Comparison of ENCODE assay signal across 18 mouse cellular contexts in genomic region chr1:110118071-110118470, GRCm38 (mm10).
DNase-seq lines count a peak whose midpoint lies in the region; ATAC-seq lines count a peak whose summit lies in the region.
"Had no signal": no experiment of that assay in that cellular context is flagged by ENCODE, and none has a peak within 500 bp of the region (broad histone marks: within the 10 kb centered on the region; RNA-seq: fewer than 3 reads in every experiment).

No protein-coding gene starts in this region.

- peak; percentile 72 for ATAC-seq in frontal cortex, adult (ENCODE audit: low TSS enrichment)
- no peak for ATAC-seq in embryonic facial prominence, embryonic 14.5 days (ENCODE audit: low read depth)
- ATAC-seq in kidney, embryonic 15.5 days (replicated peaks; ENCODE audit: low FRiP score) = no peak
- ATAC-seq: forebrain, embryonic 13.5 days; forebrain, embryonic 15.5 days; forebrain, postnatal 0 days had no signal

- WGBS in embryonic facial prominence, embryonic 14.5 days = 35% methylated on average over 1 of the region's 1 CpGs
- 84% methylated on average over 1 of the region's 1 CpGs for WGBS in kidney, embryonic 15.5 days

- H3K9ac ChIP-seq in embryonic facial prominence, embryonic 14.5 days (ENCODE audit: low read depth, low read length) = no peak overlapping the region
- H3K9ac ChIP-seq in kidney, embryonic 15.5 days = no peak overlapping the region
- H3K9ac ChIP-seq: embryonic facial prominence, embryonic 13.5 days; forebrain, embryonic 13.5 days; forebrain, embryonic 15.5 days; forebrain, postnatal 0 days had no signal

- H3K4me1 ChIP-seq in embryonic facial prominence, embryonic 14.5 days (ENCODE audit: control insufficient read depth, insufficient read depth, low read length) = no peaks in the 10 kb centered on the region
- H3K4me1 ChIP-seq in kidney, embryonic 15.5 days = no peaks in the 10 kb centered on the region
- H3K4me1 ChIP-seq: embryonic facial prominence, embryonic 13.5 days; forebrain, embryonic 13.5 days; forebrain, embryonic 15.5 days had no signal

- H3K4me2 ChIP-seq in embryonic facial prominence, embryonic 14.5 days (ENCODE audit: low read depth, low read length) = no peak overlapping the region
- H3K4me2 ChIP-seq in kidney, embryonic 15.5 days = no peak overlapping the region
- H3K4me2 ChIP-seq: embryonic facial prominence, embryonic 13.5 days; forebrain, embryonic 13.5 days; forebrain, embryonic 15.5 days had no signal

- H3K9me3 ChIP-seq in embryonic facial prominence, embryonic 14.5 days (ENCODE audit: control insufficient read depth, low read length) = no peaks in the 10 kb centered on the region
- H3K9me3 ChIP-seq in kidney, embryonic 15.5 days (replicated peaks) = no peaks in the 10 kb centered on the region
- H3K9me3 ChIP-seq: embryonic facial prominence, embryonic 13.5 days; forebrain, embryonic 13.5 days; forebrain, embryonic 15.5 days had no signal

- H3K27ac ChIP-seq in embryonic facial prominence, embryonic 14.5 days (replicated peaks; ENCODE audit: low read depth, low read length) = no peak overlapping the region
- H3K27ac ChIP-seq in kidney, embryonic 15.5 days = no peak overlapping the region
- H3K27ac ChIP-seq: embryonic facial prominence, embryonic 13.5 days; forebrain, embryonic 13.5 days; forebrain, embryonic 15.5 days had no signal

- H3K36me3 ChIP-seq in embryonic facial prominence, embryonic 14.5 days (ENCODE audit: control insufficient read depth, insufficient read depth, low read length) = no peaks in the 10 kb centered on the region
- no peaks in the 10 kb centered on the region for H3K36me3 ChIP-seq in kidney, embryonic 15.5 days
- H3K36me3 ChIP-seq: embryonic facial prominence, embryonic 13.5 days; forebrain, embryonic 15.5 days had no signal

- no peak for DNase-seq in frontal cortex, postnatal 36 days (ENCODE audit: low spot score in 2 of 2)
- DNase-seq in brain, adult 2 months (ENCODE audit: low read depth, low spot score) = peak; percentile 10
- DNase-seq in embryonic facial prominence, embryonic 14.5 days (ENCODE audit: low spot score) = peak; percentile 1
- DNase-seq in cerebellum, adult 11-12 months = no peak
- DNase-seq: adrenal gland, adult 2 months; adrenal gland, postnatal 10 days; adrenal gland, postnatal 25 days; cerebellum, adult 18-20 months; cerebellum, adult 8-10 months; cerebellum, adult 9-11 months; cerebellum, postnatal 14 days; cerebellum, postnatal 36 days; forebrain, postnatal 0 days had no signal

- no peaks in the 10 kb centered on the region for H3K27me3 ChIP-seq in embryonic facial prominence, embryonic 14.5 days (replicated peaks; ENCODE audit: control insufficient read depth, insufficient read depth, low read length)
- no peaks in the 10 kb centered on the region for H3K27me3 ChIP-seq in kidney, embryonic 15.5 days
- H3K27me3 ChIP-seq: embryonic facial prominence, embryonic 13.5 days; forebrain, embryonic 13.5 days; forebrain, embryonic 15.5 days had no signal

- H3K4me3 ChIP-seq in embryonic facial prominence, embryonic 14.5 days (ENCODE audit: low read depth, low read length) = no peak overlapping the region
- no peak overlapping the region for H3K4me3 ChIP-seq in kidney, embryonic 15.5 days (replicated peaks)
- H3K4me3 ChIP-seq: embryonic facial prominence, embryonic 13.5 days; forebrain, embryonic 13.5 days; forebrain, embryonic 15.5 days had no signal

Comparison
In these comparisons a context has a peak if more than half of its experiments do, and no peak if none do; other contexts are left out.
1. DNase-seq: peak in brain, adult 2 months (single experiment) and embryonic facial prominence, embryonic 14.5 days (single experiment); none in frontal cortex, postnatal 36 days (0 of 2) and cerebellum, adult 11-12 months (single experiment).